Mouse (Mus musculus): ENCODE data around the gene Plcl1. TPM values are rescaled to one million over a fixed set of nuclear protein-coding genes. Genes with fewer than 3 reads are reported as not detected.

Plcl1 gene
- polyA plus RNA-seq, 1 experiment, result 0.21 TPM

- no peak overlapping the region for H3K4me3 ChIP-seq (ENCODE audit: control insufficient read depth, low read depth, low read length)
- no peaks in the 10 kb centered on the region for H3K4me1 ChIP-seq (ENCODE audit: control insufficient read depth, insufficient read depth, low read length)
- H3K27me3 ChIP-seq (ENCODE audit: control insufficient read depth, insufficient read depth, low read length), result no peaks in the 10 kb centered on the region
- TF ChIP-seq POLR2A (IDR thresholded peaks at IDR 0.05; ENCODE audit: control insufficient read depth, low read depth, low read length) (no peak), CTCF (IDR thresholded peaks at IDR 0.05; ENCODE audit: control insufficient read depth, insufficient read depth, insufficient replicate concordance, low read depth, low read length) (no peak)
- no peaks in the 10 kb centered on the region for H3K36me3 ChIP-seq (ENCODE audit: control insufficient read depth, insufficient read depth, low read length)
- no peak overlapping the region for H3K27ac ChIP-seq (ENCODE audit: control insufficient read depth, insufficient read depth, low read depth, low read length)
Observed at GRCm38 (mm10) chr1:55413534-55413933, 7.8 kb downstream of the Plcl1 start.

GRCm38 (mm10) chr1:55418968-55419367 is 13.2 kb downstream of the Plcl1 start:
- no peak overlapping the region for H3K27ac ChIP-seq (ENCODE audit: control insufficient read depth, insufficient read depth, low read depth, low read length)
- TF ChIP-seq POLR2A (IDR thresholded peaks at IDR 0.05; ENCODE audit: control insufficient read depth, low read depth, low read length), result no peak
- TF ChIP-seq CTCF (IDR thresholded peaks at IDR 0.05; ENCODE audit: control insufficient read depth, insufficient read depth, insufficient replicate concordance, low read depth, low read length), result no peak
- H3K27me3 ChIP-seq (ENCODE audit: control insufficient read depth, insufficient read depth, low read length), result no peaks in the 10 kb centered on the region
- H3K36me3 ChIP-seq (ENCODE audit: control insufficient read depth, insufficient read depth, low read length), result no peaks in the 10 kb centered on the region
- no peak overlapping the region for H3K4me3 ChIP-seq (ENCODE audit: control insufficient read depth, low read depth, low read length)
- H3K4me1 ChIP-seq (ENCODE audit: control insufficient read depth, insufficient read depth, low read length), result no peaks in the 10 kb centered on the region

- H3K27me3 ChIP-seq (ENCODE audit: control insufficient read depth, insufficient read depth, low read length), result no peaks in the 10 kb centered on the region
- no peak for TF ChIP-seq POLR2A (IDR thresholded peaks at IDR 0.05; ENCODE audit: control insufficient read depth, low read depth, low read length)
- H3K4me3 ChIP-seq (ENCODE audit: control insufficient read depth, low read depth, low read length), result no peak overlapping the region
- H3K27ac ChIP-seq (ENCODE audit: control insufficient read depth, insufficient read depth, low read depth, low read length), result no peak overlapping the region
- H3K36me3 ChIP-seq (ENCODE audit: control insufficient read depth, insufficient read depth, low read length), result no peaks in the 10 kb centered on the region
- no peaks in the 10 kb centered on the region for H3K4me1 ChIP-seq (ENCODE audit: control insufficient read depth, insufficient read depth, low read length)
Observed at GRCm38 (mm10) chr1:55427607-55428006, 21.9 kb downstream of the Plcl1 start.

- Histone ChIP-seq H3K27ac (ENCODE audit: control insufficient read depth, insufficient read depth, low read depth, low read length) (no peak overlapping the region), H3K27me3 (ENCODE audit: control insufficient read depth, insufficient read depth, low read length) (no peaks in the 10 kb centered on the region)
- no peak for TF ChIP-seq POLR2A (IDR thresholded peaks at IDR 0.05; ENCODE audit: control insufficient read depth, low read depth, low read length)
- TF ChIP-seq CTCF (IDR thresholded peaks at IDR 0.05; ENCODE audit: control insufficient read depth, insufficient read depth, insufficient replicate concordance, low read depth, low read length), result no peak
Observed at GRCm38 (mm10) chr1:55429051-55429450, 23.3 kb downstream of the Plcl1 start.

GRCm38 (mm10) chr1:55429708-55430107 is 24.0 kb downstream of the Plcl1 start:
- Histone ChIP-seq H3K36me3 (ENCODE audit: control insufficient read depth, insufficient read depth, low read length) (no peaks in the 10 kb centered on the region), H3K4me1 (ENCODE audit: control insufficient read depth, insufficient read depth, low read length) (no peaks in the 10 kb centered on the region), H3K27ac (ENCODE audit: control insufficient read depth, insufficient read depth, low read depth, low read length) (no peak overlapping the region), H3K27me3 (ENCODE audit: control insufficient read depth, insufficient read depth, low read length) (no peaks in the 10 kb centered on the region), H3K4me3 (ENCODE audit: control insufficient read depth, low read depth, low read length) (no peak overlapping the region)
- TF ChIP-seq POLR2A (IDR thresholded peaks at IDR 0.05; ENCODE audit: control insufficient read depth, low read depth, low read length) (no peak), CTCF (IDR thresholded peaks at IDR 0.05; ENCODE audit: control insufficient read depth, insufficient read depth, insufficient replicate concordance, low read depth, low read length) (no peak)

More at GRCm38 (mm10) chr1:55429051-55429450, 23.3 kb downstream of the Plcl1 start:
- Histone ChIP-seq H3K4me1 (ENCODE audit: control insufficient read depth, insufficient read depth, low read length) (no peaks in the 10 kb centered on the region), H3K4me3 (ENCODE audit: control insufficient read depth, low read depth, low read length) (no peak overlapping the region), H3K36me3 (ENCODE audit: control insufficient read depth, insufficient read depth, low read length) (no peaks in the 10 kb centered on the region)

- Histone ChIP-seq H3K27ac (ENCODE audit: control insufficient read depth, insufficient read depth, low read depth, low read length) (no peak overlapping the region), H3K27me3 (ENCODE audit: control insufficient read depth, insufficient read depth, low read length) (no peaks in the 10 kb centered on the region), H3K4me3 (ENCODE audit: control insufficient read depth, low read depth, low read length) (no peak overlapping the region), H3K4me1 (ENCODE audit: control insufficient read depth, insufficient read depth, low read length) (no peaks in the 10 kb centered on the region), H3K36me3 (ENCODE audit: control insufficient read depth, insufficient read depth, low read length) (no peaks in the 10 kb centered on the region)
- no peak for TF ChIP-seq CTCF (IDR thresholded peaks at IDR 0.05; ENCODE audit: control insufficient read depth, insufficient read depth, insufficient replicate concordance, low read depth, low read length)
- no peak for TF ChIP-seq POLR2A (IDR thresholded peaks at IDR 0.05; ENCODE audit: control insufficient read depth, low read depth, low read length)
Observed at GRCm38 (mm10) chr1:55430587-55430986, 24.9 kb downstream of the Plcl1 start.

- no peaks in the 10 kb centered on the region for H3K27me3 ChIP-seq (ENCODE audit: control insufficient read depth, insufficient read depth, low read length)
- no peaks in the 10 kb centered on the region for H3K36me3 ChIP-seq (ENCODE audit: control insufficient read depth, insufficient read depth, low read length)
- no peak overlapping the region for H3K4me3 ChIP-seq (ENCODE audit: control insufficient read depth, low read depth, low read length)
- H3K4me1 ChIP-seq (ENCODE audit: control insufficient read depth, insufficient read depth, low read length), result no peaks in the 10 kb centered on the region; the same call in 1 of the 2 replicates
- TF ChIP-seq CTCF (IDR thresholded peaks at IDR 0.05; ENCODE audit: control insufficient read depth, insufficient read depth, insufficient replicate concordance, low read depth, low read length) (no peak), POLR2A (IDR thresholded peaks at IDR 0.05; ENCODE audit: control insufficient read depth, low read depth, low read length) (no peak)
- no peak overlapping the region for H3K27ac ChIP-seq (ENCODE audit: control insufficient read depth, insufficient read depth, low read depth, low read length)
Observed at GRCm38 (mm10) chr1:55436589-55436988, 30.9 kb downstream of the Plcl1 start.

GRCm38 (mm10) chr1:55437095-55437494 is 31.4 kb downstream of the Plcl1 start:
- no peaks in the 10 kb centered on the region for H3K27me3 ChIP-seq (ENCODE audit: control insufficient read depth, insufficient read depth, low read length)
- no peak for TF ChIP-seq CTCF (IDR thresholded peaks at IDR 0.05; ENCODE audit: control insufficient read depth, insufficient read depth, insufficient replicate concordance, low read depth, low read length)
- no peak for TF ChIP-seq POLR2A (IDR thresholded peaks at IDR 0.05; ENCODE audit: control insufficient read depth, low read depth, low read length)
- H3K4me3 ChIP-seq (ENCODE audit: control insufficient read depth, low read depth, low read length), result no peak overlapping the region
- H3K4me1 ChIP-seq (ENCODE audit: control insufficient read depth, insufficient read depth, low read length), result no peaks in the 10 kb centered on the region; the same call in 1 of the 2 replicates
- no peaks in the 10 kb centered on the region for H3K36me3 ChIP-seq (ENCODE audit: control insufficient read depth, insufficient read depth, low read length)
- no peak overlapping the region for H3K27ac ChIP-seq (ENCODE audit: control insufficient read depth, insufficient read depth, low read depth, low read length)

Data from testis, adult 2 months (tissue).